Mouse (Mus musculus) kidney, embryonic 14.5 days (tissue): Measurements from ENCODE around the gene Slc22a15. TPM values are rescaled to one million over a fixed set of nuclear protein-coding genes. Genes with fewer than 3 reads are reported as not detected.

ENCODE experiments used
- ATAC-seq: fragments of 200-750 bp; cut with Nextera tagmentation; 2 replicates; pipeline ENCODE4 v1.8.0; 2017; ENCODE audit warnings: moderate number of reproducible peaks, mild to moderate bottlenecking, moderate TSS enrichment, moderate library complexity; ENCODE audit not compliant: low FRiP score, low TSS enrichment
- H3K27ac ChIP-seq: fragments of 300-500 bp; sonication (generic); 2 replicates; pipeline ENCODE4 v1.5.1; 2014; ENCODE audit warnings: low read depth, mild to moderate bottlenecking, low read length, moderate library complexity, mixed read lengths
- H3K27me3 ChIP-seq: fragments of 300-500 bp; sonication (generic); 2 replicates; pipeline ENCODE4 v1.6.1; 2014; ENCODE audit warnings: mild to moderate bottlenecking, low read length; ENCODE audit not compliant: control insufficient read depth, insufficient read depth
- H3K36me3 ChIP-seq: fragments of 300-500 bp; sonication (generic); 2 replicates; pipeline ENCODE4 v1.6.1; 2014; ENCODE audit warnings: low read length, mixed read lengths; ENCODE audit not compliant: control insufficient read depth, insufficient read depth
- H3K4me1 ChIP-seq: fragments of 300-500 bp; sonication (generic); 2 replicates; pipeline ENCODE4 v1.6.1; 2014; ENCODE audit warnings: low read length, mixed read lengths; ENCODE audit not compliant: control insufficient read depth, insufficient read depth
- H3K4me2 ChIP-seq: fragments of 300-500 bp; sonication (generic); replicated peaks from 2 replicates; pipeline ENCODE4 v1.6.1; 2014; ENCODE audit warnings: low read depth, mild to moderate bottlenecking, low read length
- H3K4me3 ChIP-seq: fragments of 300-500 bp; sonication (generic); 2 replicates; pipeline ENCODE4 v1.5.1; 2014; ENCODE audit warnings: mild to moderate bottlenecking, low read length
- H3K9ac ChIP-seq: fragments of 300-500 bp; sonication (generic); 2 replicates; pipeline ENCODE4 v1.6.1; 2014; ENCODE audit warnings: low read depth, mild to moderate bottlenecking, low read length, moderate library complexity
- H3K9me3 ChIP-seq: fragments of 300-500 bp; sonication (generic); 2 replicates; pipeline ENCODE4 v1.6.1; 2016; ENCODE audit warnings: low read length; ENCODE audit not compliant: control insufficient read depth
- WGBS: fragments of 180-500 bp; shearing (Covaris S2); extraction: QIAGEN DNeasy Blood & Tissue Kit; methylation state at CpG from one replicate; pipeline ENCODE4 v1.1.7; 2014; 5-methylcytosine and 5-hydroxymethylcytosine counted together
- polyA plus RNA-seq: library from polyadenylated mRNA; unstranded; fragments of >200 nt; fragmentation: Nextera tagmentation; extraction: Ambion mirVana; gene quantifications from 2 replicates; pipeline ENCODE4 v1.2.1, GENCODE M21; 2014

The Slc22a15 gene
- polyA plus RNA-seq, 1 experiment from 2014 or later: 4.3 TPM

GRCm38 (mm10) chr3:101883902-101884301, 40.4 kb downstream of the Slc22a15 start:
- Histone ChIP-seq H3K27me3 (no peaks in the 10 kb centered on the region), H3K4me3 (no peak overlapping the region), H3K36me3 (no peaks in the 10 kb centered on the region), H3K27ac (no peak overlapping the region), H3K9ac (no peak overlapping the region), H3K9me3 (no peaks in the 10 kb centered on the region), H3K4me1 (0 out of 2 replicates have a peak, but pooled peaks cover 4% of the 10 kb centered on the region), H3K4me2 (no peak overlapping the region)
- 44% methylated on average over 3 of the region's 3 CpGs for WGBS
- no peak for ATAC-seq

- H3K9me3 ChIP-seq: no peaks in the 10 kb centered on the region
- WGBS: 69% methylated on average over 9 of the region's 9 CpGs
- H3K4me2 ChIP-seq: no peak overlapping the region
- 0 out of 2 replicates have a peak, but pooled peaks cover 4% of the 10 kb centered on the region for H3K4me1 ChIP-seq
- no peak overlapping the region for H3K4me3 ChIP-seq
- no peak overlapping the region for H3K27ac ChIP-seq
- H3K36me3 ChIP-seq: no peaks in the 10 kb centered on the region
- H3K27me3 ChIP-seq: no peaks in the 10 kb centered on the region
- ATAC-seq: no peak
- no peak overlapping the region for H3K9ac ChIP-seq
These were observed 42.5 kb downstream of the Slc22a15 start for GRCm38 (mm10) chr3:101881721-101882120.

DNA sequence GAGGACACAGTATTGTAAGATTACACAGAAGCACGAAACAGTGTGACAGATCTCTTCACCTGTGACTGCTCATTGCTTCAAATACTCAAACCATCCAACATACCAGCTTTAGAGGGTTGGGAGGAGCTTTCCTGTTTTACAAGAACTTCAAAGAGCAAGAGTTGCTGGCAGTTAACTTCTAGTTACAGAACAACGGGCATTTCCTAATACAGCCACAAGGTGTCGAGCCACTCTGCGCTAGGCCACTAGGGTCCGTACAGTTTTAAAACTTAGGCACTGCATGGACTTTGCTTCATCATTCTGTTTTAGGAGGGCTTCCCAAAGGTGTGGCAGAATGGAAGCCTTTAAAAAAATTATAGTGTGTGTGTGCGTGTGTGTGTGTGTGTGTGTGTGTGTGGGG, 43.4 kb downstream of the Slc22a15 start:
- Histone ChIP-seq H3K36me3 (no peaks in the 10 kb centered on the region), H3K4me2 (no peak overlapping the region), H3K9ac (no peak overlapping the region; the same call in 1 of the 2 replicates), H3K27me3 (no peaks in the 10 kb centered on the region), H3K27ac (no peak overlapping the region), H3K9me3 (no peaks in the 10 kb centered on the region), H3K4me1 (0 out of 2 replicates have a peak, but pooled peaks cover 4% of the 10 kb centered on the region), H3K4me3 (no peak overlapping the region)
- ATAC-seq: no peak
- 64% methylated on average over 6 of the region's 6 CpGs for WGBS

DNA sequence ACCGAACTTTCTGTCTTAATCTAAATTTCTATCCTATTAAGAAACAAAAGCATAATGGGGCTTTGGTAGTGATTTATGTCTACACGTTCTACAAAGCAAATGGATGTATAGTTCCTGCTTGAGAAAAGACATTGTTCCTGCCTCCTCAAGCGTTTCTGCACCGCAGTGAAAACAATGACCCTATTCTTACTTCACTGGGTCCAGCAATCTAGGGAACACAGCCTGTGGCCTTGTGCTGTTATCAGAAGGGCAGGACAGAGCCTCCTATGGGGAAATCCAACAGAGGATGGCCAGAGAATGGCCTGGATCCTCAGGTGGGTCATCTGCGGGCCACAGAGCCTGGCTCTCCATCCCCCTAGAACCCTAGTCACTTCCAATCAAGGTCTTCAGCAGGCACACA, 46.1 kb downstream of the Slc22a15 start:
- Histone ChIP-seq H3K4me3 (no peak overlapping the region), H3K4me1 (no peaks in the 10 kb centered on the region), H3K27ac (no peak overlapping the region), H3K27me3 (no peaks in the 10 kb centered on the region), H3K9ac (no peak overlapping the region), H3K4me2 (no peak overlapping the region), H3K36me3 (no peaks in the 10 kb centered on the region), H3K9me3 (no peaks in the 10 kb centered on the region)
- 0 out of 2 replicates have a peak, but pooled peaks have one; percentile 35 for ATAC-seq
- 52% methylated on average over 5 of the region's 5 CpGs for WGBS

DNA sequence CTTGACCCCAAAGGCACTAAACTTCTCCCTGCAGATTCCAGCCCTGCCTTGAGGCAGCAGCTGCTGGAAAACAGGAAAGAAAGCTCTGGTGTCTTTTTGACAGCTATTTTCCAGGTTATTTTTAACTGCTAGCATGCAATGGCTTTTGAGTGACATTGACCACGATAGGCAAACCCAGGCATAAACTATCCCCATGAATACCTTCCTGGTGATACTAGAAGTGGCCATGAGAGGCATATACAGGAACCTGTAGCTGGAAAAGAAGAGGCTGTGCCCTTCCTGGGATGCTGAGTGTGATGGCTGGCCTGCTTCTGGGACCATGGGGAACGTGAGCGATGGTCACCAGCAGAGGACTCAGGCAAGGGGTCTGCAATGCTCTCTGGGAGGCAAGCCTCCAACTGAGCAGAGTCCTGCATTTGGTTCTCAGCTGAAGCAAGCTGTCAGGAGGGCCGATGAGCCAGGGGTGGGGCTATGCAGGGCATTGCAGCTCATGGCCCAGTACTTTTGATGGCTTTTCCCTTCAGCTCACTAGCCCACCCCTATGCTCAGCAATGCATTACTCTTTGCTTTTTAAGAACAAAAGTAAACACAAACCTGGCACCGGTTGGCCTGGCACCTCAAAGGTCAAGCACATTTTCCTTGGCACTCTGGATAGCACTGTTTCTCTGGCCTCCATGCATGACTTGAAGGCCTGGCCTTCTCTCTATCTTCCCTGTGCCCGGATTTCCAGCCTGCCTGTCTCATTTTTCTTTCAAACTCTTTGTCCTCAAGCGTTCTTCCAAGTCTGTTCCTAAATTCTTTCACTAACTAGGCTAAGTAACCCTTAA, 47.6 kb downstream of the Slc22a15 start:
- Histone ChIP-seq H3K27ac (peak overlapping the region; percentile 51; the same call in 1 of the 2 replicates), H3K4me3 (no peak overlapping the region), H3K36me3 (no peaks in the 10 kb centered on the region), H3K4me1 (no peaks in the 10 kb centered on the region), H3K27me3 (no peaks in the 10 kb centered on the region), H3K9me3 (no peaks in the 10 kb centered on the region), H3K4me2 (no peak overlapping the region), H3K9ac (no peak overlapping the region)
- no peak for ATAC-seq
- WGBS: 70% methylated on average over 7 of the region's 7 CpGs

- ATAC-seq: no peak
- 84% methylated on average over 10 of the region's 10 CpGs for WGBS
- peak overlapping the region; percentile 9; the same call in 1 of the 2 replicates for H3K27ac ChIP-seq
These were observed 48.9 kb downstream of the Slc22a15 start for GRCm38 (mm10) chr3:101875258-101875920.

GRCm38 (mm10) chr3:101873061-101873675, 51.1 kb downstream of the Slc22a15 start:
- Histone ChIP-seq H3K4me2 (no peak overlapping the region), H3K27me3 (no peaks in the 10 kb centered on the region), H3K9ac (no peak overlapping the region), H3K4me1 (no peaks in the 10 kb centered on the region), H3K4me3 (no peak overlapping the region), H3K9me3 (no peaks in the 10 kb centered on the region), H3K36me3 (no peaks in the 10 kb centered on the region), H3K27ac (no peak overlapping the region)
- 86% methylated on average over 7 of the region's 7 CpGs for WGBS
- no peak for ATAC-seq

More at GRCm38 (mm10) chr3:101875258-101875920, 48.9 kb downstream of the Slc22a15 start:
- no peaks in the 10 kb centered on the region for H3K9me3 ChIP-seq
- no peak overlapping the region for H3K4me3 ChIP-seq
- H3K27me3 ChIP-seq: no peaks in the 10 kb centered on the region
- H3K9ac ChIP-seq: no peak overlapping the region
- no peak overlapping the region for H3K4me2 ChIP-seq
- no peaks in the 10 kb centered on the region for H3K4me1 ChIP-seq
- no peaks in the 10 kb centered on the region for H3K36me3 ChIP-seq

GRCm38 (mm10) chr3:101871951-101872350, 52.3 kb downstream of the Slc22a15 start:
- Histone ChIP-seq H3K4me3 (no peak overlapping the region), H3K27ac (no peak overlapping the region), H3K36me3 (no peaks in the 10 kb centered on the region), H3K9ac (no peak overlapping the region), H3K27me3 (no peaks in the 10 kb centered on the region), H3K4me2 (no peak overlapping the region), H3K9me3 (no peaks in the 10 kb centered on the region), H3K4me1 (no peaks in the 10 kb centered on the region)
- ATAC-seq: peak; percentile 35; the same call in 1 of the 2 replicates
- WGBS: 87% methylated on average over 9 of the region's 9 CpGs
